Mouse (Mus musculus): ENCODE measurements around the gene Zfp354b.
A peak's percentile ranks its signal among the peaks of the same experiment; 100 is the strongest.

The Zfp354b gene

DNA sequence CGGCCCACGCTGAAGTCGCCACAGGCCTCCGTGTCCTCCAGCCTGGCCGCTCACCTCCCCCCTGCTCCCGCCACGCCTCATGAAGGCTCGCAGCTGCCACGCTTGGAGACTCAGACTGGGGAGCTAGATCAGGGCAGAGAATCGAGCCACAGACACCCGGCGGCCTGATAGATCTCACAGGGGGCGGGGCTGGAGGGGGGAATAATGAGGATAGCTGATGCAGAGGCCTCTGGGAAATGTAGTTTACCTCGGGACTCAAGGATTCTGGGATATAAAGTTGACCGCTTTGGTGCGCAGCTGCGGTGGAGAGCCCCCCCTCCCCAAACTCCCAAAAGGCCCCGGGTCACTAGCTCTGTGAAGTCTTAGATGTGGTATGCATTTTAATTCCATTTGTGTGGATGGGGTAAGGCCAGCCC is at the start of gene Zfp354b:
Zfp354b (minus strand) TSS at position 183 of the 416 bp plus-strand sequence.
- peak; percentile 86 to 90 for DNase-seq (ENCODE audit: low spot score in 2 of 2)

DNA sequence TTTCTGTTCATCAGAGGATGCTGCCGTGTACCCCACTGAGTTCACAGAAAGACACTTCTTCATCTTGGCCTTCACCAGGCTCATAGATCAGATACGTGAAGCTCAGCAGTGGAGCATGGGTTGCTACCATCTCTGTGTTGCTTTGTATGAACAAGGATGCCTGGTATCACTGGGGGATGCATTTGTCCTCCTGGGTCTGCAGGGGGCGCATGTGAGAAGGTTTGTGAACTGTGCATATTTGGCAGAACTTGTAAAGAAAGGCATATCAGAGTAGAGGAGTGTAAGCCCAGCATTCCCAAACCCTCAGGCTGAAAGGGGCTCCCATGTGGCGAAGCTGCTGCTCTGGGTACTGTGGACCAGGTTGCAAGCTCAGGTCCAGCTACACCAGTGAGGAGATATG is 45.8 kb upstream of the Zfp354b start:
- no peak for DNase-seq (ENCODE audit: low spot score in 2 of 2)

GRCm38 (mm10) chr11:50966230-50966629 is 34.8 kb upstream of the Zfp354b start, which contains the start of gene Olfr1378:
Olfr1378 (plus strand) TSS chr11:50966530.
- no peak for DNase-seq (ENCODE audit: low spot score in 2 of 2)

DNA sequence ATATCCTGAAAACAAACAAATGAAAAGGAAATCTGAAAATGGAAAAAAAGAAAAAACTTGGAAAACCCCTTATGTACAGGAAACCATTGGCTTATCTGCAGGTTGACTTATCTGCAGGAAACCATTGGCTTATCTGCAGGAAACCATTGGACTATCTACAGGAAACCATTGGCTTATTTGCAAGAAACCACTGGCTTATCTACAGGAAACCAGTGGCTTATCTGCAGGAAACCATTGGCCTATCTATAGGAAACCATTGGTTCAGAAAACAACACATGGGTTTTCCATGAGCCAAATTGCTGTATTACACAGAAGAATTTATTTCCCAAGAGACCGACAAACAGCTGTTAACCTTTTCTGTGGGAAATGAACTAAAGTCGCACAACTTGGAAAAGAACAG is 33.5 kb upstream of the Zfp354b start:
- no peak for DNase-seq (ENCODE audit: low spot score in 2 of 2)

- DNase-seq (ENCODE audit: low spot score in 2 of 2), result no peak
Observed at GRCm38 (mm10) chr11:50953665-50954064, 22.2 kb upstream of the Zfp354b start, which contains the start of gene Prop1. Prop1 (minus strand) TSS chr11:50953765.

DNA sequence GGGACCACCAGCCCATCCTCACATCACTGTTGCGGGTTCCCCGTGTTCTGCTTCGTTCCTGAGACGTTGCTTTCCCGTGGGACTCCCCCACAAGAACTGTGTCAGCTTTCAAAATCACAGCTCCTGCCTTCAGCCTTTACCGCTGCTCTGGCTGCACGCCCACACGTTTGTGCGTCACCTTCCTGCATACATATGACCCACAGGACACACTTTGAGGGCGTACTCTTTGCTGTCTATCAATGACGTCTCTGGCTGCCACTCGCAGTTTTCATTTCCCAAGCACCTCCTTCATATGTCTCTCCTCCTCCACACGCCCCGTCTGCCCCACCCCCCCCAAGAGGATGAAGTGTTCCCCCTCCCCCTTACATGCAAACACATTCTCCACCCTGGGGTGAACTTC is 20.9 kb upstream of the Zfp354b start:
- DNase-seq (ENCODE audit: low spot score in 2 of 2), result peak; percentile 32 to 50

DNA sequence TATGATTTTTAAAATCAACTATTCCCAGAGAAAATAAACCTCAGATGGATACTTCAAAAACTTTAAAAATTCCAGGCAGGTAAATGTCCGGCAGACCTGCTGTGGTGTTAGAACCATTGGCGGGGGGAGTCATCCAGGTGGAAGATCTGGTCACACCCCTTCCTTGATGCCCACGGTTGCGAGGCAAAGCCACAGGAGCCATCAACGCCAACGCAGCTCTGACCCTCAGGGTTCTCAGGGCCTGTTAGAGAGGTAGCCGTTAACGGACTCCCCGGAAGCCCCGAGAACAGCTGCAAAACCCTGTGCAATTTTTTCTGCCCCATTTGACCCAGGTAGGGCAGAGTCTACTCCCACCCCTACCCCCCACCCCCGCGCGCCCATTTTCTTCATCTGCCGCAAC is 12.1 kb upstream of the Zfp354b start, which contains the start of gene 4933414I15Rik:
4933414I15Rik (minus strand) TSS at position 260 of the 400 bp plus-strand sequence.
- DNase-seq (ENCODE audit: low spot score in 2 of 2), result no peak

- DNase-seq (ENCODE audit: low spot score in 2 of 2), result no peak
Observed at GRCm38 (mm10) chr11:50942386-50942785, 11.0 kb upstream of the Zfp354b start.

DNA sequence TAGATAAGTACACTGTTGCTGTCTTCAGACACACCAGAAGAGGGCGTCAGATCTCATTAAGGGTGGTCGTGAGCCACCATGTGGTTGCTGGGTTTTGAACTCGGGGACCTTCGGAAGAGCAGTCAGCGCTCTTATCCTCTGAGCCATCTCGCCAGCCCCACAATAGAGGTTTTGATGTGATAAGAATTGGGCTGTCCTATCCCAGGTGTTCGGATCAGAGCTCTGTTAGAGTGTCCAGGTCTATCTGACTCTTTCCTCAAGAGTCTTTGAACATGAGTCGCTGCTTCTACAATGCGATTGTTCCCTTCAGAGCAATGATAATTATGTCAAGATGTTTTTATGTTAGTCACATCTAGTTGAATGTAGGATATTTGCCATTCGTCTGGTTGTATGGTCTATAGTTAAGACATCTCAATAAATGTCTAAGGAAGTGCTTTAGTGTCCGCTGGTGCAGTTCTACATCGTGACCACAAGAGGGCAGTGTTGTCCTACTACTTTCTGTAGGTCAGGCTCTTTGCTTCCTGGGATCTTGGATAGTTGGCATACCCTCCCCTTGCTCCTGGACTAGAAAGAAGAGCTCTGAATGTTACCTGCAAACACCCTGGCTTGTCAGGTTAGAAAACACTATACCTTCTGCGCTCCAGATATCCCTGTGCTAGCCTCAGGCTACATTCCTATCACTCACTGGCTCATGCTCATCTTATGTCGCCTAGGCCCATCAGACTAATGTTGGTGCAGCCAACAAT is 8.4 kb upstream of the Zfp354b start:
- DNase-seq (ENCODE audit: low spot score in 2 of 2), result peak; percentile 30 to 35

GRCm38 (mm10) chr11:50938435-50938834 is 7.0 kb upstream of the Zfp354b start:
- DNase-seq (ENCODE audit: low spot score in 2 of 2), result no peak

DNA sequence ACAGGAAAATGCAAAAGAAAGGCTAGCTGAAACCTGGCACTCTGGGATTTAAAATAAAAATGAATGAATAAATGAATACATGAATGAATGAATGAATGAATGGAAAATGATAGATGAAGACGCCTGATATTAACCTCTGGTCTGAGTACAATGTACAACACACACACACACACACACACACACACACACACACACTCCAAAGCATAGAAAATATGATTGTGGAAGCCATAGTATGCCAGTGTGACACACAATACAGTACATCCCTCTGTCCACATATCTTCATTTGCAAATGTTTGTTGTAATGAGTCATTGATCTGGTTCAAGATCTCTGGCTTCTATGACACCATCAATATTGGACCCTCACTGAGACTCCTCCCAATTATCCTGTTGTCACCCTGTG is 607 bp upstream of the Zfp354b start:
- no peak for DNase-seq (ENCODE audit: low spot score in 2 of 2)

DNA sequence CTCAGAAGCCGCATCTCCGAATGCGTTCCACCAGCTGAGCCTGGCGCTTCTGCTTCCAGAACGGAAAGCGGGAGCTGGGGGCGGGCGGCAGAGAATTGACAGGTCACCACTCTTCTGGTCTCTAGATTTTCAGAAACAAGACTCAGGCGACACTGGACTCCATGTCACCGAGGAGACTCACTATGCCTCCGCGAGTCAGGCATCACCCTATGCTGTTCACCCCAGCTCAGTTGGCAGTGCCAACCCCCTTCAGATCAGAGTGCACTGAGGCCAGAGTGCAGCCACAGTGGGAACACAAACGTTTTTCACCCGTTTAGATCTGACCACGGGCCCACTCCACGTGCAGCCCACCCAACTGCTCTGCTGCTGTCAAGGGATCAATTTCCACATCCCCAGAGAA is 412 bp downstream of the Zfp354b start:
- DNase-seq (ENCODE audit: low spot score in 2 of 2), result no peak

- peak in 1 of 2 experiments; percentile 33 for DNase-seq (ENCODE audit: low spot score in 2 of 2)
Observed at GRCm38 (mm10) chr11:50930469-50931014, 891 bp downstream of the Zfp354b start.

- DNase-seq (ENCODE audit: low spot score in 2 of 2), result peak; percentile 93 to 95
Observed at GRCm38 (mm10) chr11:50915671-50916320, 15.6 kb downstream of the Zfp354b start, which contains the start of gene Zfp2. Zfp2 (minus strand) TSS chr11:50916165.

GRCm38 (mm10) chr11:50914461-50914860 is 17.0 kb downstream of the Zfp354b start:
- no peak for DNase-seq (ENCODE audit: low spot score in 2 of 2)

GRCm38 (mm10) chr11:50913301-50913700 is 18.1 kb downstream of the Zfp354b start:
- no peak for DNase-seq (ENCODE audit: low spot score in 2 of 2)

- peak; percentile 29 to 38 for DNase-seq (ENCODE audit: low spot score in 2 of 2)
Observed at GRCm38 (mm10) chr11:50908136-50908535, 23.3 kb downstream of the Zfp354b start.

GRCm38 (mm10) chr11:50897359-50897758 is 34.1 kb downstream of the Zfp354b start:
- DNase-seq (ENCODE audit: low spot score in 2 of 2), result no peak

- no peak for DNase-seq (ENCODE audit: low spot score in 2 of 2)
Observed at GRCm38 (mm10) chr11:50892441-50892840, 39.0 kb downstream of the Zfp354b start.

- DNase-seq (ENCODE audit: low spot score in 2 of 2), result peak; percentile 97 to 99
Observed at GRCm38 (mm10) chr11:50887390-50888128, 43.9 kb downstream of the Zfp354b start, which contains the start of gene Zfp454. Zfp454 (minus strand) TSS chr11:50887651.

GRCm38 (mm10) chr11:50886933-50887293 is 44.5 kb downstream of the Zfp354b start:
- DNase-seq (ENCODE audit: low spot score in 2 of 2), result no peak
